Mouse (Mus musculus) heart, embryonic 12.5 days (tissue): Measurements from ENCODE around the gene Kif16b. TPM values are rescaled to one million over a fixed set of nuclear protein-coding genes. Genes with fewer than 3 reads are reported as not detected.

ENCODE experiments used
- ATAC-seq: fragments of 200-750 bp; cut with Nextera tagmentation; 2 replicates; pipeline ENCODE4 v1.8.0; 2017; ENCODE audit warnings: moderate TSS enrichment, moderate library complexity; ENCODE audit not compliant: insufficient number of reproducible peaks, low FRiP score
- H3K27ac ChIP-seq: fragments of 300-500 bp; sonication (generic); 2 replicates; pipeline ENCODE4 v1.5.1; 2016; ENCODE audit warnings: mild to moderate bottlenecking, moderate library complexity; ENCODE audit not compliant: poor library complexity, severe bottlenecking
- H3K27me3 ChIP-seq: fragments of 300-500 bp; sonication (generic); replicated peaks from 2 replicates; pipeline ENCODE4 v1.6.1; 2016; ENCODE audit warnings: mild to moderate bottlenecking, moderate library complexity
- H3K36me3 ChIP-seq: fragments of 300-500 bp; sonication (generic); 2 replicates; pipeline ENCODE4 v1.6.1; 2016; ENCODE audit warnings: mild to moderate bottlenecking, moderate library complexity
- H3K4me1 ChIP-seq: fragments of 300-500 bp; sonication (generic); replicated peaks from 2 replicates; pipeline ENCODE4 v1.6.1; 2016; ENCODE audit warnings: mild to moderate bottlenecking
- H3K4me2 ChIP-seq: fragments of 300-500 bp; sonication (generic); 2 replicates; pipeline ENCODE4 v1.6.1; 2016; ENCODE audit warnings: mild to moderate bottlenecking, moderate library complexity
- H3K4me3 ChIP-seq: fragments of 300-500 bp; sonication (generic); 2 replicates; pipeline ENCODE4 v1.5.1; 2016; ENCODE audit warnings: mild to moderate bottlenecking
- H3K9ac ChIP-seq: fragments of 300-500 bp; sonication (generic); 2 replicates; pipeline ENCODE4 v1.6.1; 2016; ENCODE audit warnings: mild to moderate bottlenecking, moderate library complexity
- H3K9me3 ChIP-seq: fragments of 300-500 bp; sonication (generic); replicated peaks from 2 replicates; pipeline ENCODE4 v1.6.1; 2016; ENCODE audit warnings: mild to moderate bottlenecking, moderate library complexity
- WGBS: fragments of 180-500 bp; shearing (Covaris S2); methylation state at CpG from one replicate; pipeline ENCODE4 v1.1.7; 2016; 5-methylcytosine and 5-hydroxymethylcytosine counted together
- polyA plus RNA-seq: library from polyadenylated mRNA; unstranded; fragments of >200 nt; fragmentation: Nextera tagmentation; extraction: Ambion mirVana; gene quantifications from 2 replicates; pipeline ENCODE4 v1.2.1, GENCODE M21; 2016

The Kif16b gene
- polyA plus RNA-seq, result 13.9 and 15.7 TPM in 2 replicates

GRCm38 (mm10) chr2:142900862-142901805 is at the start of gene Kif16b:
Gene Kif16b (minus strand): TSS chr2:142901531.
- ATAC-seq, result peak; percentile 94
- WGBS, result 1% methylated on average over 64 of the region's 64 CpGs
- Histone ChIP-seq H3K4me3 (peak within 1 kb of the TSS; percentile 77), H3K36me3 (no peaks in the 10 kb centered on the region), H3K9ac (peak within 1 kb of the TSS; percentile 88), H3K27me3 (no peaks in the 10 kb centered on the region), H3K9me3 (no peaks in the 10 kb centered on the region), H3K4me2 (peak within 1 kb of the TSS; percentile 86), H3K4me1 (peaks cover 10% of the 10 kb centered on the region), H3K27ac (peak within 1 kb of the TSS; percentile 55)

GRCm38 (mm10) chr2:142940899-142941642 is 39.7 kb upstream of the Kif16b start:
- no peak overlapping the region for H3K4me2 ChIP-seq
- no peaks in the 10 kb centered on the region for H3K27me3 ChIP-seq
- no peaks in the 10 kb centered on the region for H3K4me1 ChIP-seq
- no peak overlapping the region for H3K9ac ChIP-seq
- ATAC-seq, result no peak
- 38% methylated on average over 6 of the region's 6 CpGs for WGBS
- no peak overlapping the region for H3K27ac ChIP-seq
- no peak overlapping the region for H3K4me3 ChIP-seq
- H3K9me3 ChIP-seq, result no peaks in the 10 kb centered on the region
- H3K36me3 ChIP-seq, result no peaks in the 10 kb centered on the region

- Histone ChIP-seq H3K9ac (no peak overlapping the region), H3K9me3 (0 out of 2 replicates have a peak, but pooled peaks cover 4% of the 10 kb centered on the region), H3K36me3 (no peaks in the 10 kb centered on the region), H3K4me3 (no peak overlapping the region), H3K27ac (no peak overlapping the region), H3K4me2 (no peak overlapping the region), H3K27me3 (no peaks in the 10 kb centered on the region), H3K4me1 (no peaks in the 10 kb centered on the region)
- 80% methylated on average over 4 of the region's 4 CpGs for WGBS
- no peak for ATAC-seq
Observed at GRCm38 (mm10) chr2:142930445-142930844, 29.1 kb upstream of the Kif16b start.

GRCm38 (mm10) chr2:142929226-142930112 is 28.1 kb upstream of the Kif16b start:
- Histone ChIP-seq H3K27me3 (no peaks in the 10 kb centered on the region), H3K4me3 (no peak overlapping the region), H3K27ac (no peak overlapping the region), H3K9ac (no peak overlapping the region), H3K4me1 (no peaks in the 10 kb centered on the region), H3K9me3 (0 out of 2 replicates have a peak, but pooled peaks cover 4% of the 10 kb centered on the region), H3K4me2 (no peak overlapping the region), H3K36me3 (no peaks in the 10 kb centered on the region)
- no peak for ATAC-seq
- 77% methylated on average over 10 of the region's 10 CpGs for WGBS

GRCm38 (mm10) chr2:142910808-142911388 is 9.6 kb upstream of the Kif16b start:
- Histone ChIP-seq H3K4me2 (no peak overlapping the region), H3K27me3 (no peaks in the 10 kb centered on the region), H3K9ac (no peak overlapping the region), H3K36me3 (no peaks in the 10 kb centered on the region), H3K9me3 (no peaks in the 10 kb centered on the region), H3K4me3 (no peak overlapping the region), H3K27ac (no peak overlapping the region), H3K4me1 (no peaks in the 10 kb centered on the region)
- WGBS, result 84% methylated on average over 3 of the region's 3 CpGs
- no peak for ATAC-seq

GRCm38 (mm10) chr2:142909213-142909612 is 7.9 kb upstream of the Kif16b start:
- H3K27me3 ChIP-seq, result no peaks in the 10 kb centered on the region
- no peak overlapping the region for H3K4me3 ChIP-seq
- H3K4me1 ChIP-seq, result no peaks in the 10 kb centered on the region
- 62% methylated on average over 3 of the region's 3 CpGs for WGBS
- no peak for ATAC-seq
- no peaks in the 10 kb centered on the region for H3K9me3 ChIP-seq
- H3K4me2 ChIP-seq, result no peak overlapping the region
- no peak overlapping the region for H3K27ac ChIP-seq
- no peak overlapping the region for H3K9ac ChIP-seq
- no peaks in the 10 kb centered on the region for H3K36me3 ChIP-seq

- Histone ChIP-seq H3K4me2 (no peak overlapping the region), H3K27me3 (no peaks in the 10 kb centered on the region), H3K9ac (no peak overlapping the region), H3K27ac (no peak overlapping the region), H3K9me3 (no peaks in the 10 kb centered on the region), H3K36me3 (no peaks in the 10 kb centered on the region), H3K4me3 (no peak overlapping the region), H3K4me1 (peaks cover 7% of the 10 kb centered on the region; the same call in 1 of the 2 replicates)
- 83% methylated on average over 4 of the region's 4 CpGs for WGBS
- no peak for ATAC-seq
Observed at GRCm38 (mm10) chr2:142907056-142907455, 5.7 kb upstream of the Kif16b start.

GRCm38 (mm10) chr2:142902905-142903895 is 1.9 kb upstream of the Kif16b start:
- ATAC-seq, result peak; percentile 94
- Histone ChIP-seq H3K27me3 (no peaks in the 10 kb centered on the region), H3K27ac (0 out of 2 replicates have a peak overlapping the region, but pooled peaks have one; percentile 43), H3K36me3 (no peaks in the 10 kb centered on the region), H3K4me2 (peak overlapping the region; percentile 86), H3K4me1 (peaks cover 10% of the 10 kb centered on the region), H3K9ac (peak overlapping the region; percentile 61), H3K9me3 (no peaks in the 10 kb centered on the region), H3K4me3 (peak overlapping the region; percentile 50)
- WGBS, result 8% methylated on average over 34 of the region's 34 CpGs

- H3K4me3 ChIP-seq, result peak overlapping the region; percentile 77
- peak overlapping the region; percentile 75 for H3K4me2 ChIP-seq
- ATAC-seq, result no peak
- peaks cover 10% of the 10 kb centered on the region for H3K4me1 ChIP-seq
- H3K36me3 ChIP-seq, result no peaks in the 10 kb centered on the region
- H3K27me3 ChIP-seq, result no peaks in the 10 kb centered on the region
- 47% methylated on average over 10 of the region's 10 CpGs for WGBS
- H3K9ac ChIP-seq, result 0 out of 2 replicates have a peak overlapping the region, but pooled peaks have one; percentile 88
- no peaks in the 10 kb centered on the region for H3K9me3 ChIP-seq
- no peak overlapping the region for H3K27ac ChIP-seq
Observed at GRCm38 (mm10) chr2:142900120-142900861, 1.0 kb downstream of the Kif16b start.
